Mouse (Mus musculus) kidney, adult 2 months (tissue): ENCODE measurements at regions not wholly inside any gene's neighbourhood (a gene's known extent, or its start where the extent isn't known, plus 50 kb on each side); places are given as distances from the start of the nearest gene placed in this dataset.

Experiments used
- DNase-seq: peaks from one replicate; pipeline ENCODE4 v3.0.0; 2021
- H3K27ac ChIP-seq: fragments of 200-500 bp; 2 replicates; pipeline ENCODE4 v1.5.1; 2012; ENCODE audit warnings: low read depth, low read length, control low read depth, inconsistent platforms; ENCODE audit not compliant: insufficient read depth
- H3K27me3 ChIP-seq: fragments of 200-500 bp; replicated peaks from 2 replicates; pipeline ENCODE4 v1.6.1; 2012; ENCODE audit warnings: mild to moderate bottlenecking, moderate library complexity, low read length, inconsistent platforms; ENCODE audit not compliant: control insufficient read depth, insufficient read depth
- H3K36me3 ChIP-seq: fragments of 200-500 bp; 2 replicates; pipeline ENCODE4 v1.6.1; 2012; ENCODE audit warnings: mild to moderate bottlenecking, moderate library complexity, low read length, inconsistent platforms; ENCODE audit not compliant: control insufficient read depth, insufficient read depth
- H3K4me1 ChIP-seq: fragments of 200-500 bp; 2 replicates; pipeline ENCODE4 v1.6.1; 2011; ENCODE audit warnings: low read length; ENCODE audit not compliant: control insufficient read depth, insufficient read depth
- H3K4me3 ChIP-seq: fragments of 200-500 bp; 2 replicates; pipeline ENCODE4 v1.5.1; 2011; ENCODE audit warnings: mild to moderate bottlenecking, low read depth, low read length, control low read depth; ENCODE audit not compliant: insufficient read depth
- CTCF ChIP-seq: fragments of 200-500 bp; conservative IDR thresholded peaks from 2 replicates; pipeline ENCODE4 v1.5.1; 2011; ENCODE audit warnings: low read depth, mild to moderate bottlenecking, control low read depth, low read length, moderate library complexity, mixed read lengths; ENCODE audit not compliant: insufficient read depth, insufficient read length
- POLR2A ChIP-seq: fragments of 200-500 bp; IDR thresholded peaks from one replicate; pipeline ENCODE4 v1.6.1; 2011; ENCODE audit warnings: low read depth, low read length, control low read depth
- WGBS: fragments of 180-500 bp; shearing (Covaris S2); methylation state at CpG from one replicate; pipeline ENCODE4 v1.1.7; 2018; 5-methylcytosine and 5-hydroxymethylcytosine counted together

DNA sequence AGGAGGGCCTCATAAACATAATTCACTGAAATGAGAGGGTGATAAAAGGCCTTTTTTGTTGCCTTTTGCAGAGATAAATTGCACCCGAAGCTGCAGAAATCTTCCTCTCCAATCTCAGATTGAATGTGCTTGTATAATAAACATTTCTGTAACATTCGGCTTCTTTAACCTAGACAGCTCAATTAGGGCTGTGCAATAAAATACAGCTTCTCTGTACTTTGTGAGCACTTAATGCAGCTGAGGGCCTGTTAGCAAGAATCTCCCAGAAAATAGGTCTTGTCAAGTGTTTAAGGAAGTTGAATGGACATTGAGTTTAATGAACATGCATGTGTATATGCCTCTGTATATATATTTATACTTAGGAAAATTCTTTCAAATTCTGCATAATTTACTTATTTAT, 217.8 kb downstream of the D3Ertd751e start:
- no peaks in the 10 kb centered on the region for H3K27me3 ChIP-seq
- 32% methylated on average over 2 of the region's 2 CpGs for WGBS
- H3K36me3 ChIP-seq: no peaks in the 10 kb centered on the region
- H3K27ac ChIP-seq: no peak overlapping the region
- DNase-seq: no peak
- H3K4me3 ChIP-seq: no peak overlapping the region
- H3K4me1 ChIP-seq: no peaks in the 10 kb centered on the region
- TF ChIP-seq CTCF (no peak), POLR2A (no peak)

DNA sequence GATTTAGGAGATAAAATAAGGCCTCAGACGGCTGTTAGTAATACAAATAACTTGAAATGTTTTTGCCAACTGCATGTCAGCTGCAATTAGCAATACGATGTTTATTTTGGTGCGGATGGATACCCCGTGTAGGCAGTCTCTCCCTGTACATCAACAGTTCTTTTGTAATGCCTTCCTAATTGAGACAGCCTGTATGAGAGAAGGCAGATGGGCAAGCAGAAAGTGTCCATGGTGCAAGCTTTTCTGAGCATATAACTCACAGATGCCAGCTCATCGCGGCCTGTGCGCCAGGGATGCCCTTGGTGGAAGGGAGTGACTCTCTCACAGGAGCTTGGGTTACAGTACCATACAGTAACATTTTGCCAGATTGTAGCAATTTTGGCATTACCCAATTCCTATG, 220.5 kb downstream of the D3Ertd751e start:
- no peaks in the 10 kb centered on the region for H3K27me3 ChIP-seq
- no peak overlapping the region for H3K4me3 ChIP-seq
- no peak for DNase-seq
- no peak overlapping the region for H3K27ac ChIP-seq
- TF ChIP-seq CTCF (no peak), POLR2A (no peak)
- H3K4me1 ChIP-seq: no peaks in the 10 kb centered on the region
- 63% methylated on average over 7 of the region's 7 CpGs for WGBS
- no peaks in the 10 kb centered on the region for H3K36me3 ChIP-seq

DNA sequence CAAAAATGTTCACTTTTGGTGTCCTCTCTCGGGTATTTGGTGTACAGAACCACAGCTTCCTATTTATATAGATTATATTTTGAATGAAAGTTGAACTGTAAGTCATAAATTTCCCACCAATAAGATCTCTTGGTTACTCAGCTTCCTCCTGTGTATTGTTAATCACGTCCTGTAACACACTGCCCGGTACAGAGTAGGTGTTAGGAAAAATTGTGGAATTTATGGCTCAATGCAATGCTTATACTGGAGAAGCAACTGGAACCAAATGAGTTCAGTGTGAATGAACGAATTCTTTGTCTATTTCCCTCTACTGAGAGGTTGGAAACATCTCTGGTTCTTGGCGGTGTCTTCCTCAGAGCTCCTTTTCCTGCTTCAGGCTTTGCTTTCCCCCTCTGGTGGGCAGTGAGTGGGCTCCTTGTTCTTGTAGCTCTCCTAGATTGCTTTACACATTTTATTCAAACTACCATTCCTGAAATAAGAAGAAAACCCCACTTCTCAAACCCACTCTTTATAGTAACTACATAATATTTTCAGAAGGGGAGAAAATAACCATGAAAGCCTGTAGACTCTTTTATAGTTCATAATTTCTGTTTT, 264.4 kb downstream of the D3Ertd751e start:
- no peak for DNase-seq
- Histone ChIP-seq H3K36me3 (no peaks in the 10 kb centered on the region), H3K27ac (no peak overlapping the region), H3K27me3 (no peaks in the 10 kb centered on the region), H3K4me3 (no peak overlapping the region), H3K4me1 (no peaks in the 10 kb centered on the region)
- 34% methylated on average over 5 of the region's 5 CpGs for WGBS
- TF ChIP-seq POLR2A (no peak), CTCF (no peak)

DNA sequence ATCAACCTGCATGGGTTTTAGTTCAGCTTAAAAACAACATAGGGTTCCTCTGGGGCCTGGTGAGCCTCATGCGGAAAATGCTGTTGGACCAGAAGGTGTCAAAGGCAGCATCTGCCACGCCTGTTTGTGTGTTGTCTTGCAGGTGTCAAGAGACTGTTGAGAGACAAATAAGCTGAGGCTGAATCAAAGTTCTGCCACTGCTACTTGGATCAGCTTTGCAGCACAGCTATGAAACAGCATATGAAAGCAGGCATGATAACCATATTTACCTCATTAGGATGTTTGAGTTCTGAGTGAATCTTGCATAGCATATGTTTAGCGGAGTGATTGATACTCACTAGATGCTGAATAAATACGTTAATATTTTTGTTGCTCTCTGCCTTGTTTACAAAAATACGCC, 280.8 kb downstream of the D3Ertd751e start:
- no peaks in the 10 kb centered on the region for H3K4me1 ChIP-seq
- 82% methylated on average over 5 of the region's 5 CpGs for WGBS
- no peak for DNase-seq
- no peaks in the 10 kb centered on the region for H3K27me3 ChIP-seq
- no peak overlapping the region for H3K4me3 ChIP-seq
- TF ChIP-seq POLR2A: no peak
- no peak for TF ChIP-seq CTCF
- H3K27ac ChIP-seq: no peak overlapping the region
- H3K36me3 ChIP-seq: no peaks in the 10 kb centered on the region

DNA sequence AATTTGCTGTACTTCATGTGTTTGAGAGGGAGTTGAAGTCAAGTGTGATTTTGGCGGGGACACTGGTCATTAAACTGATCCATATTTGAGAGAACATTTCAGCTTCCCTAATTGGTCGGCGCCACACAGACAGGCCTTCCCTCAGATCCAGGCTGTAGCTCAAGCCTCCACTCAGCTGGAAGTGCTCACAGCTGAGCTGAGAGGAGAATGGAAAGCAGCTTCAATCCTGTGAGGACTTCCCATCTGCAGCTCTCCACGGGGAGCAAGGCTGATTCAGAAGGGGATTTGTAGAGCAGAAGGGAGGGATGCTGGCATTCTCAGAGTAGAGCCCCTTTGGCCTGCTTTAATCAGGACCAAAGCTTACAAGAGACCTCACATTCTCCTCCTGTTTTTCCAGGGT, 297.2 kb downstream of the D3Ertd751e start:
- no peaks in the 10 kb centered on the region for H3K27me3 ChIP-seq
- H3K4me1 ChIP-seq: no peaks in the 10 kb centered on the region
- H3K27ac ChIP-seq: no peak overlapping the region
- H3K4me3 ChIP-seq: no peak overlapping the region
- no peak for DNase-seq
- TF ChIP-seq CTCF (no peak), POLR2A (no peak)
- 52% methylated on average over 4 of the region's 4 CpGs for WGBS
- no peaks in the 10 kb centered on the region for H3K36me3 ChIP-seq

DNA sequence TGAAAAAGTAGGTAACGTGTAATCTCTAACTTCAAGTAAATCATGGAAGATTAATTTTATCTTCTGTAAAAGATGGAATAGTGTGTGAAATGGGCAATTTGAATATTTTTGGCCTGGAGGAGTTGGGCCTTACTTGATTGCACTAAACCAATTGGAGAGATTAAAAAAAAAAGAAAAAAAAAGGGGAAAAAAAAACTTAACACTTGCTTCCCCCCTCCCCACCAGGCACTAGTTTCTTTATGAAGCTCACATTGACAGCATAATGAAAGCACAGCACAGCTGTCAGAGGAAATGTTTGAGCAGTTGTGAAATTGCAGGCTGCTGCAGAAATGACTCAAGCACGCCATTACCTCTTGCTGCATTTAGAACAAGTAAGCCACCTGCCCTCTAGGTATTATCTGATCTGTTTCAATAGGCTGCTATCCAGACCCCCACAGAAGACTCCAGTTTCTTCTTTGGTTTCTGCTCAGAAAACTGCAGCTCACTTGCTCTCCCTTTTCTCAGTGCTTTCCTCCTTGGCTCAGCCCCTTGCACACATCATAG, 297.9 kb downstream of the D3Ertd751e start:
- no peaks in the 10 kb centered on the region for H3K36me3 ChIP-seq
- TF ChIP-seq POLR2A: no peak
- TF ChIP-seq CTCF: no peak
- H3K4me3 ChIP-seq: no peak overlapping the region
- no peaks in the 10 kb centered on the region for H3K4me1 ChIP-seq
- no peak for DNase-seq
- 76% methylated on average over 2 of the region's 2 CpGs for WGBS
- no peaks in the 10 kb centered on the region for H3K27me3 ChIP-seq
- H3K27ac ChIP-seq: no peak overlapping the region

DNA sequence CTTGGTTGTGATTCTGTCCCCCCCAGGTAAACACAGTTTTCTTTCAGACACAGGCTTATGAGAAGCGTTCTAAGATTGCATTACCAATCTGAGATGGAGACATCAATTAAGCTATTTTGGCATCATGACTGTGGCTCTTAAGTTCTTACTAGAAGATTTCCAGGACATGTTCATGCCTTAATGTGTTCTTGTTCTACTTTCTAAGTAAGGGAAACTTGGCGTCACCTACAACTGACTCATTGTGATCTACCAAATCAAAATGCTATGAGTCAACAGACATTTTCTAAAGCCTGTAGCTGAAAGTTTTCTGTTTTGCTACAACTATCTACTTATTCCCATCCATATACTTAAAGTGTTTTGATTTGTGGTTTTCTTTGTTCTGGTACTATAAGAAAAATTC, 298.5 kb downstream of the D3Ertd751e start:
- Histone ChIP-seq H3K36me3 (no peaks in the 10 kb centered on the region), H3K4me1 (no peaks in the 10 kb centered on the region), H3K4me3 (no peak overlapping the region), H3K27ac (no peak overlapping the region), H3K27me3 (no peaks in the 10 kb centered on the region)
- TF ChIP-seq POLR2A: no peak
- no peak for TF ChIP-seq CTCF
- DNase-seq: no peak
- 91% methylated on average over 2 of the region's 2 CpGs for WGBS

DNA sequence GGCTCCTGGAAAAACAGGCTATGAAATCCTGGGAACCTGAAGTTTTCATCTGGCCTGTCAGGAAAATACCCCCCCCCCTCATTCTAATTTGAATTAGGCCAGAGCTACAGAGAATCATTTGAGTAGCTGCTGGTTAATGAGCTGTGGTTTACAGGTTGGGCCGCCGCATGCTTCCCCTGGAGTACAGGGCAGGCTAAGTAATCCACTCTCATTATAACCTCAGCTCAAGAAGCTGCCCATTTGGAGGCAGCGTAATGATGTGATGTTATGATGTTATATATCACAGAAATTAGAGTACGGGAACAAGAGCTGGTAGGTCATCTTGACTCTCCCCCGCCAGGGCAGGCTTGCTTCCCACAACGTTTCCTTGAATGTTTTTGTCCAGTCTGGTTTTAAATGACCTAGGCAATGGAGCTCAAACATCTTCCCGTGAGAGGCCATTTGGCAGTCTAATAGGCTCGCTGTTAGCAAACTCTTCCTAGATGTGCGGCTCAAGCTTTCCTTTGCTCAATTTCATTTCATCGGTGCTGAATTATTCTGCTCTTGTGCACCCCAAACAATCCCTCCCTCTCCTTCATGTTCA, 315.0 kb downstream of the D3Ertd751e start:
- Histone ChIP-seq H3K27me3 (no peaks in the 10 kb centered on the region; the same call in 1 of the 2 replicates), H3K4me1 (no peaks in the 10 kb centered on the region), H3K4me3 (no peak overlapping the region), H3K36me3 (no peaks in the 10 kb centered on the region), H3K27ac (no peak overlapping the region)
- WGBS: 38% methylated on average over 10 of the region's 10 CpGs
- TF ChIP-seq CTCF (no peak), POLR2A (no peak)
- DNase-seq: no peak
